Mouse (Mus musculus) forebrain, embryonic 14.5 days (tissue): ENCODE results near the gene Fblim1. TPM values are rescaled to one million over a fixed set of nuclear protein-coding genes. Genes with fewer than 3 reads are reported as not detected.
"Not testable (repeated sequence)": the region's sequence is repeated elsewhere in the genome, so short reads cannot be mapped to it uniquely, and the experiment has no call there.

Source experiments
- ATAC-seq: fragments of 200-750 bp; cut with Nextera tagmentation; 2 replicates; pipeline ENCODE4 v1.8.0; 2017; ENCODE audit warnings: mild to moderate bottlenecking, moderate library complexity
- DNase-seq: peaks from one replicate; pipeline ENCODE4 v3.0.0-alpha.2; 2015; ENCODE audit warnings: low spot score
- H3K27ac ChIP-seq: fragments of 300-500 bp; sonication (generic); 2 replicates; pipeline ENCODE4 v1.5.1; 2014; ENCODE audit warnings: low read depth, mild to moderate bottlenecking, control low read depth, low read length, moderate library complexity
- H3K27me3 ChIP-seq: fragments of 300-500 bp; sonication (generic); replicated peaks from 2 replicates; pipeline ENCODE4 v1.6.1; 2014; ENCODE audit warnings: low read length, control low read depth, mixed read lengths; ENCODE audit not compliant: control insufficient read depth, insufficient read depth
- H3K36me3 ChIP-seq: fragments of 300-500 bp; sonication (generic); 2 replicates; pipeline ENCODE4 v1.6.1; 2014; ENCODE audit warnings: low read length, control low read depth; ENCODE audit not compliant: control insufficient read depth, insufficient read depth
- H3K4me1 ChIP-seq: fragments of 300-500 bp; sonication (generic); 2 replicates; pipeline ENCODE4 v1.6.1; 2014; ENCODE audit warnings: antibody characterized with exemption, low read length, control low read depth; ENCODE audit not compliant: control insufficient read depth, insufficient read depth
- H3K4me2 ChIP-seq: fragments of 300-500 bp; sonication (generic); 2 replicates; pipeline ENCODE4 v1.6.1; 2014; ENCODE audit warnings: mild to moderate bottlenecking, control low read depth, low read length
- H3K4me3 ChIP-seq: fragments of 300-500 bp; sonication (generic); 2 replicates; pipeline ENCODE4 v1.5.1; 2014; ENCODE audit warnings: low read depth, low read length, control low read depth
- H3K9ac ChIP-seq: fragments of 300-500 bp; sonication (generic); 2 replicates; pipeline ENCODE4 v1.6.1; 2014; ENCODE audit warnings: mild to moderate bottlenecking, low read length, control low read depth, moderate library complexity
- H3K9me3 ChIP-seq: fragments of 300-500 bp; sonication (generic); replicated peaks from 2 replicates; pipeline ENCODE4 v1.6.1; 2016; ENCODE audit warnings: low read length, control low read depth, mixed read lengths; ENCODE audit not compliant: control insufficient read depth
- whole genome bisulfite sequencing: fragments of 180-500 bp; shearing (Covaris S2); extraction: QIAGEN DNeasy Blood & Tissue Kit; methylation state at CpG from one replicate; pipeline ENCODE4 v1.1.7; 2014; 5-methylcytosine and 5-hydroxymethylcytosine counted together
- polyA plus RNA-seq: library from polyadenylated mRNA; unstranded; fragments of >200 nt; fragmentation: Nextera tagmentation; extraction: Ambion mirVana; gene quantifications from 2 replicates; pipeline ENCODE4 v1.2.1, GENCODE M21; 2014

Gene Fblim1
- polyA plus RNA-seq, 1 experiment from 2014 or later, result 15.1 TPM

GRCm38 (mm10) chr4:141571337-141571739 lies 34.6 kb downstream of the Fblim1 start:
- no peak for DNase-seq
- 76% methylated on average over 6 of the region's 6 CpGs for WGBS

GRCm38 (mm10) chr4:141570821-141571220 lies 35.1 kb downstream of the Fblim1 start:
- no peak for DNase-seq
- no peak overlapping the region for H3K4me3 ChIP-seq
- no peak for ATAC-seq
- H3K4me2 ChIP-seq, result no peak overlapping the region
- H3K36me3 ChIP-seq, result no peaks in the 10 kb centered on the region
- WGBS, result 75% methylated on average over 1 of the region's 1 CpGs
- H3K27me3 ChIP-seq, result no peaks in the 10 kb centered on the region
- H3K4me1 ChIP-seq, result no peaks in the 10 kb centered on the region
- no peak overlapping the region for H3K9ac ChIP-seq
- H3K27ac ChIP-seq, result no peak overlapping the region
- H3K9me3 ChIP-seq, result no peaks in the 10 kb centered on the region

More at GRCm38 (mm10) chr4:141571337-141571739, 34.6 kb downstream of the Fblim1 start:
- Histone ChIP-seq H3K27me3 (no peaks in the 10 kb centered on the region), H3K4me3 (no peak overlapping the region), H3K9ac (no peak overlapping the region), H3K27ac (no peak overlapping the region), H3K9me3 (no peaks in the 10 kb centered on the region), H3K4me1 (no peaks in the 10 kb centered on the region), H3K4me2 (no peak overlapping the region), H3K36me3 (no peaks in the 10 kb centered on the region)
- ATAC-seq, result no peak

GRCm38 (mm10) chr4:141570004-141570403 lies 35.9 kb downstream of the Fblim1 start:
- no peak overlapping the region for H3K9ac ChIP-seq
- no peaks in the 10 kb centered on the region for H3K36me3 ChIP-seq
- no peak overlapping the region for H3K27ac ChIP-seq
- no peak overlapping the region for H3K4me2 ChIP-seq
- H3K4me1 ChIP-seq, result no peaks in the 10 kb centered on the region
- no peak for DNase-seq
- 82% methylated on average over 6 of the region's 6 CpGs for WGBS
- no peak overlapping the region for H3K4me3 ChIP-seq
- H3K9me3 ChIP-seq, result no peaks in the 10 kb centered on the region
- ATAC-seq, result no peak
- H3K27me3 ChIP-seq, result no peaks in the 10 kb centered on the region

GRCm38 (mm10) chr4:141568966-141569365 lies 36.9 kb downstream of the Fblim1 start:
- ATAC-seq, result no peak
- Histone ChIP-seq H3K4me3 (no peak overlapping the region), H3K27ac (no peak overlapping the region), H3K4me2 (no peak overlapping the region), H3K9ac (no peak overlapping the region), H3K27me3 (no peaks in the 10 kb centered on the region), H3K4me1 (no peaks in the 10 kb centered on the region), H3K36me3 (no peaks in the 10 kb centered on the region), H3K9me3 (no peaks in the 10 kb centered on the region)
- WGBS, result 93% methylated on average over 5 of the region's 5 CpGs
- DNase-seq, result no peak

- H3K4me1 ChIP-seq, H3K9me3 ChIP-seq: not testable (repeated sequence)
- 94% methylated on average over 7 of the region's 7 CpGs for WGBS
Measured at GRCm38 (mm10) chr4:141567174-141567573, 38.7 kb downstream of the Fblim1 start.

GRCm38 (mm10) chr4:141566187-141566586 lies 39.7 kb downstream of the Fblim1 start:
- Histone ChIP-seq H3K27ac (no peak overlapping the region), H3K9me3 (no peaks in the 10 kb centered on the region), H3K4me2 (no peak overlapping the region), H3K27me3 (no peaks in the 10 kb centered on the region), H3K4me3 (no peak overlapping the region), H3K4me1 (no peaks in the 10 kb centered on the region), H3K9ac (no peak overlapping the region), H3K36me3 (no peaks in the 10 kb centered on the region)
- ATAC-seq (no peak), DNase-seq (no peak)
- WGBS, result 92% methylated on average over 6 of the region's 6 CpGs

More at GRCm38 (mm10) chr4:141567174-141567573, 38.7 kb downstream of the Fblim1 start:
- not testable (repeated sequence) for H3K4me2 ChIP-seq, H3K36me3 ChIP-seq, H3K27ac ChIP-seq, H3K4me3 ChIP-seq, H3K27me3 ChIP-seq, DNase-seq, H3K9ac ChIP-seq, ATAC-seq

DNA sequence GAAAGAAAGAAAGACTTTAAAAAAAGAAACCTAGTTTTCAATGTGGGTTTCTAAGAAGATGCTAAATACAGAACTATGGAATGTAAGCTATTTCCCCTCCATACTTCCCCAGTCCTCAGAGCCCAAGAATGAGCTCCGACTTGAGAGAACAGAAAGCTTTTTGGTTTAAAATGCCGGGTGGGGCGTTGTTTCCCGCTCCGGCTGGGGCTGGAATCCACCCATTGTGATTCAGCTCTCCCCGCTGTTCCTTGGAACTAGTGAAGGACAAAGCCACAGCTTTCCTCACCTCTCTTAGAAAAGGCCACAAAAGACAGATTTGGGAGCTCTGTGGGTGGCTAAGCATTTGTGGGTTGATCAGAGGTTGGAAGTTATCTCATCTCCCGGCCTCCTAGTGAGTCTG lies 40.6 kb downstream of the Fblim1 start:
- DNase-seq (no peak), ATAC-seq (no peak)
- WGBS, result 8% methylated on average over 7 of the region's 7 CpGs
- Histone ChIP-seq H3K4me3 (no peak overlapping the region), H3K27me3 (no peaks in the 10 kb centered on the region), H3K9ac (no peak overlapping the region), H3K9me3 (no peaks in the 10 kb centered on the region), H3K27ac (no peak overlapping the region), H3K36me3 (no peaks in the 10 kb centered on the region), H3K4me2 (no peak overlapping the region), H3K4me1 (no peaks in the 10 kb centered on the region)

GRCm38 (mm10) chr4:141564660-141565059 lies 41.2 kb downstream of the Fblim1 start:
- Histone ChIP-seq H3K4me3 (no peak overlapping the region), H3K27ac (no peak overlapping the region), H3K4me2 (no peak overlapping the region), H3K27me3 (no peaks in the 10 kb centered on the region), H3K9me3 (no peaks in the 10 kb centered on the region), H3K36me3 (no peaks in the 10 kb centered on the region), H3K9ac (no peak overlapping the region), H3K4me1 (0 out of 2 replicates have a peak, but pooled peaks cover 1% of the 10 kb centered on the region)
- ATAC-seq (no peak), DNase-seq (no peak)
- WGBS, result 93% methylated on average over 3 of the region's 3 CpGs

DNA sequence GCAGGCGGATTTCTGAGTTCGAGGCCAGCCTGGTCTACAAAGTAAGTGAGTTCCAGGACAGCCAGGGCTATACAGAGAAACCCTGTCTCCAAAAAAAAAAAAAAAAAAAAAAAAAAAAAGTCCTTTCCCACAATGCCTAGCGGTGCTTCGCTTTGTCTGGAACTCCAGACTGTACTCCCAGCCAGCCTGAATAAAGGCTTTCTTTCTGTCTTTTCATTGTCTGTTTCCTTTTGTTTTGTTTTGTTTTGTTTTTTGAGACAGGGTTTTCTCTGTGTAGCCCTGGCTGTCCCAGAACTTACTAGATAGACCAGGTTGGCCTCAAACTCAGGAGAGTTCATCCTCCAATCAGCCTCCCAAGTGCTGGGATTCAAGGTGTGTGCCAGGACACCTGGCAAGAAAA lies 41.7 kb downstream of the Fblim1 start:
- 95% methylated on average over 4 of the region's 4 CpGs for WGBS
- H3K9ac ChIP-seq, result no peak overlapping the region
- no peak overlapping the region for H3K27ac ChIP-seq
- no peaks in the 10 kb centered on the region for H3K27me3 ChIP-seq
- H3K4me2 ChIP-seq, result no peak overlapping the region
- 0 out of 2 replicates have a peak, but pooled peaks cover 5% of the 10 kb centered on the region for H3K4me1 ChIP-seq
- no peak for ATAC-seq
- H3K4me3 ChIP-seq, result no peak overlapping the region
- H3K9me3 ChIP-seq, result no peaks in the 10 kb centered on the region
- no peaks in the 10 kb centered on the region for H3K36me3 ChIP-seq
- DNase-seq, result no peak
